Mouse (Mus musculus) heart, embryonic 14.5 days (tissue): Measurements from ENCODE around the gene Gm10775. TPM values are rescaled to one million over a fixed set of nuclear protein-coding genes. Genes with fewer than 3 reads are reported as not detected.
A peak's percentile ranks its signal among the peaks of the same experiment; 100 is the strongest.

ENCODE experiments used
- ATAC-seq: fragments of 200-750 bp; cut with Nextera tagmentation; 2 replicates; pipeline ENCODE4 v1.8.0; 2017; ENCODE audit warnings: low read depth, moderate TSS enrichment; ENCODE audit not compliant: insufficient number of reproducible peaks, insufficient read depth, low FRiP score
- H3K27ac ChIP-seq, 2 experiments: fragments of 200-500 bp in 1 of 2; fragments of 300-500 bp in 1 of 2; sonication (generic) in 1 of 2; replicated peaks in 1 of 2; 2 replicates each; pipeline ENCODE4 v1.5.1; 2012 to 2014; ENCODE audit warnings: low read depth in 2 of 2, low read length in 2 of 2, control low read depth in 1 of 2, mild to moderate bottlenecking in 1 of 2, mixed read lengths in 1 of 2; ENCODE audit not compliant: control insufficient read depth in 1 of 2, insufficient read depth in 1 of 2
- H3K27me3 ChIP-seq: fragments of 300-500 bp; sonication (generic); 2 replicates; pipeline ENCODE4 v1.6.1; 2014; ENCODE audit warnings: mild to moderate bottlenecking, low read length, control low read depth; ENCODE audit not compliant: control insufficient read depth, insufficient read depth
- H3K36me3 ChIP-seq: fragments of 300-500 bp; sonication (generic); 2 replicates; pipeline ENCODE4 v1.6.1; 2014; ENCODE audit warnings: mild to moderate bottlenecking, control low read depth, low read length, mixed read lengths; ENCODE audit not compliant: control insufficient read depth, insufficient read depth
- H3K4me1 ChIP-seq, 2 experiments: fragments of 200-500 bp in 1 of 2; fragments of 300-500 bp in 1 of 2; sonication (generic) in 1 of 2; 2 replicates each; pipeline ENCODE4 v1.6.1; 2012 to 2014; ENCODE audit warnings: low read length in 2 of 2, control low read depth in 1 of 2, mixed read lengths in 1 of 2; ENCODE audit not compliant: control insufficient read depth in 2 of 2, insufficient read depth in 2 of 2
- H3K4me2 ChIP-seq: fragments of 300-500 bp; sonication (generic); 2 replicates; pipeline ENCODE4 v1.6.1; 2014; ENCODE audit warnings: mild to moderate bottlenecking, low read length
- H3K4me3 ChIP-seq, 2 experiments: fragments of 200-500 bp in 1 of 2; fragments of 300-500 bp in 1 of 2; sonication (generic) in 1 of 2; 2 replicates each; pipeline ENCODE4 v1.5.1; 2012 to 2014; ENCODE audit warnings: low read length in 2 of 2, mild to moderate bottlenecking in 2 of 2, control low read depth in 1 of 2, low read depth in 1 of 2, moderate library complexity in 1 of 2; ENCODE audit not compliant: control insufficient read depth in 1 of 2, insufficient read depth in 1 of 2
- H3K9ac ChIP-seq: fragments of 300-500 bp; sonication (generic); 2 replicates; pipeline ENCODE4 v1.6.1; 2014; ENCODE audit warnings: mild to moderate bottlenecking, low read length
- H3K9me3 ChIP-seq: fragments of 300-500 bp; sonication (generic); 2 replicates; pipeline ENCODE4 v1.6.1; 2016; ENCODE audit warnings: low read length, control low read depth; ENCODE audit not compliant: control insufficient read depth
- WGBS: fragments of 180-500 bp; shearing (Covaris S2); extraction: QIAGEN DNeasy Blood & Tissue Kit; methylation state at CpG from one replicate; pipeline ENCODE4 v1.1.7; 2014; 5-methylcytosine and 5-hydroxymethylcytosine counted together
- polyA plus RNA-seq: library from polyadenylated mRNA; unstranded; fragments of >200 nt; fragmentation: Nextera tagmentation; extraction: Ambion mirVana; gene quantifications from 2 replicates; pipeline ENCODE4 v1.2.1, GENCODE M21; 2014

Gene Gm10775
- polyA plus RNA-seq, 1 experiment from 2014 or later, result not detected

- 19% methylated on average over 27 of the region's 27 CpGs for WGBS
- peak overlapping the region; percentile 95 for H3K4me2 ChIP-seq
- H3K27ac ChIP-seq, result no peak overlapping the region
- H3K9ac ChIP-seq, result peak overlapping the region; percentile 81; the same call in 1 of the 2 replicates
- peaks cover 2 to 11% of the 10 kb centered on the region in 2 experiments; a peak in 1 of 4 replicates for H3K4me1 ChIP-seq
- H3K27me3 ChIP-seq, result no peaks in the 10 kb centered on the region
- ATAC-seq, result no peak
- H3K9me3 ChIP-seq, result no peaks in the 10 kb centered on the region
- no peaks in the 10 kb centered on the region for H3K36me3 ChIP-seq
- H3K4me3 ChIP-seq, result peak overlapping the region; percentile 58 to 71
Measured at GRCm38 (mm10) chr13:65242319-65242787, 17.0 kb upstream of the Gm10775 start.

DNA sequence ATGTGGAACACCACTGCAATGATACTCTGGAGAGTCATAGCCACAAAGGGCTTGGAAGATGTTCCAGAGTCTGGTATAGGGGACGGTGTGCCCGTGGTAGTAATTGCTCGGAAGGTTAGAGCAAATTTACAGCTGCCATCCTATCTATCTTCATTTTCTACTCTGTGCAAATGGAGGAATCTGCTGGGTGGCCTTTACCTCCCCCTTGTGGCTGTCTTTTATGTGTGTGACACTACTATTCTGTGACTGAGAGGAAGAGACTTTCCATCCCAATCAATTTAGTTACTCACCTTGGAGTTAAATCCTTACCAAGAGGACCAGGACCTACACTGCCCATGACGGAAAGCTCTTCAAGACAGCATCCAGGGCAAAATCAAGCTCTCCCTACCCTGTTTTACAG, 16.1 kb upstream of the Gm10775 start:
- Histone ChIP-seq H3K9ac (no peak overlapping the region), H3K4me1 (peaks cover 2 to 11% of the 10 kb centered on the region in 2 experiments; a peak in 1 of 4 replicates), H3K9me3 (0 out of 2 replicates have a peak, but pooled peaks cover 4% of the 10 kb centered on the region), H3K4me3 (no peak overlapping the region), H3K36me3 (0 out of 2 replicates have a peak, but pooled peaks cover 2% of the 10 kb centered on the region), H3K4me2 (no peak overlapping the region), H3K27me3 (no peaks in the 10 kb centered on the region), H3K27ac (no peak overlapping the region)
- WGBS, result 89% methylated on average over 4 of the region's 4 CpGs
- ATAC-seq, result no peak

DNA sequence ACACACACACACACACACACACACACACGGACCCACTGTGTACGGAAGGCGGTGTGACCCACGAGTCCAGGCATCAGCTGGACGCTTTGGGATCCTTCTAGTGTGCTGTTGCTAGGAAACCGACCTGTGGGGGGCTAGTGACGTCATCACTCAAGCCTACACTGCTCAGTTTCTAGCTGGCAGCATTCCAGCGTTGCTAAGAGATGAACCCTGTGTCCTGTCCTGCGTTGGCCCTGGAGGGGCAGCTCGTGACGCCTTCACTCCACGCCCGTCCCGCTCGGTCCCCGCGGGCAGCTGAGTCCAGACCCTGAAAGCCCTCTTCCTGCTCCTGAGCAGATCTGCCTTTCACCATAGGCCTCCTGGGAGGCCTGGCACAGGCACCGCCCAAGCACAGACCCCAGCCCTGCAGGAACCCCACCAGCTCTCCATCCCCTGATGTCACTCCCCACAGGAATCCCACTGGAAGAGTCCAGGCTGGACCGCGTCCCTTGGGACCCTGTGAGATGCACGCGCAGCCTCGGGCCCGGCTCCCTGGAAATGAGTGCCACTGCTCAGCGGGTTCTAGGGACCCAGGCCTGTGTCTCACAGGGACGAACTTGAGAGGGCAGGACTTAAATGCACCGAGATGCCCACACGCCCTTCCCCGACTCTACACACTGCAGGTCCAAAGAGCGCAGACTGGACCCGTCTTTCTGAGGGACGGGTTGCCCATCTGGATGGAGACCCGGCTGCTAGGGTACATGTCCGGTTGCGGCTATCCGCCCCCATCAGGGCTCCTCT, 974 bp upstream of the Gm10775 start:
- ATAC-seq, result peak; percentile 45; the same call in 1 of the 2 replicates

GRCm38 (mm10) chr13:65262086-65262485, 2.7 kb downstream of the Gm10775 start:
- Histone ChIP-seq H3K4me1 (no peaks in the 10 kb centered on the region), H3K4me3 (no peak overlapping the region), H3K36me3 (no peaks in the 10 kb centered on the region), H3K4me2 (no peak overlapping the region), H3K27me3 (peaks cover 8% of the 10 kb centered on the region; the same call in 1 of the 2 replicates), H3K9me3 (peaks cover 44% of the 10 kb centered on the region), H3K27ac (no peak overlapping the region), H3K9ac (no peak overlapping the region)
- WGBS, result 93% methylated on average over 5 of the region's 5 CpGs
- no peak for ATAC-seq

More for the DNA sequence above, 974 bp upstream of the Gm10775 start:
- WGBS, result 15% methylated on average over 36 of the region's 36 CpGs
- Histone ChIP-seq H3K4me3 (peak overlapping the region; percentile 15 to 24), H3K27ac (no peak overlapping the region), H3K36me3 (no peaks in the 10 kb centered on the region), H3K9me3 (peaks cover 47% of the 10 kb centered on the region), H3K4me2 (peak overlapping the region; percentile 59), H3K27me3 (peaks cover 8% of the 10 kb centered on the region; the same call in 1 of the 2 replicates), H3K9ac (no peak overlapping the region), H3K4me1 (no peaks in the 10 kb centered on the region)

- Histone ChIP-seq H3K36me3 (no peaks in the 10 kb centered on the region), H3K4me2 (peak overlapping the region; percentile 65), H3K4me3 (peak overlapping the region; percentile 78 to 81), H3K27me3 (no peaks in the 10 kb centered on the region), H3K9me3 (no peaks in the 10 kb centered on the region), H3K9ac (peak overlapping the region; percentile 84), H3K27ac (peak overlapping the region; percentile 89 to 91), H3K4me1 (peaks cover 0 to 8% of the 10 kb centered on the region in 2 experiments; a peak in 2 of 4 replicates)
- no peak for ATAC-seq
- 9% methylated on average over 9 of the region's 9 CpGs for WGBS
Measured at GRCm38 (mm10) chr13:65277994-65278382, 18.6 kb downstream of the Gm10775 start.

- under 1% methylated on average over 50 of the region's 50 CpGs for WGBS
Measured at GRCm38 (mm10) chr13:65278383-65279341, 19.3 kb downstream of the Gm10775 start, which contains the start of gene Zfp369. Gene Zfp369, plus strand, starts transcription at chr13:65278814.

GRCm38 (mm10) chr13:65286771-65287170, 27.4 kb downstream of the Gm10775 start:
- WGBS, result 86% methylated on average over 2 of the region's 2 CpGs
- no peaks in the 10 kb centered on the region for H3K4me1 ChIP-seq
- H3K9ac ChIP-seq, result no peak overlapping the region
- no peak overlapping the region for H3K4me3 ChIP-seq
- H3K36me3 ChIP-seq, result peaks cover 67% of the 10 kb centered on the region
- no peak for ATAC-seq
- no peaks in the 10 kb centered on the region for H3K27me3 ChIP-seq
- no peak overlapping the region for H3K4me2 ChIP-seq
- no peak overlapping the region for H3K27ac ChIP-seq
- H3K9me3 ChIP-seq, result peaks cover 46% of the 10 kb centered on the region

More at GRCm38 (mm10) chr13:65278383-65279341, 19.3 kb downstream of the Gm10775 start, which contains the start of gene Zfp369:
- peak; percentile 98 for ATAC-seq
- Histone ChIP-seq H3K4me2 (peak within 1 kb of the TSS; percentile 65), H3K4me3 (peak within 1 kb of the TSS; percentile 78 to 81), H3K9me3 (no peaks in the 10 kb centered on the region), H3K36me3 (no peaks in the 10 kb centered on the region), H3K27ac (peak within 1 kb of the TSS; percentile 89 to 91), H3K27me3 (no peaks in the 10 kb centered on the region), H3K4me1 (peaks cover 0 to 8% of the 10 kb centered on the region in 2 experiments; a peak in 2 of 4 replicates), H3K9ac (peak within 1 kb of the TSS; percentile 84)
